Mouse (Mus musculus) midbrain, embryonic 13.5 days (tissue): ENCODE measurements around the gene Camta1. TPM values are rescaled to one million over a fixed set of nuclear protein-coding genes. Genes with fewer than 3 reads are reported as not detected.

Source experiments
- ATAC-seq: fragments of 200-750 bp; cut with Nextera tagmentation; 2 replicates; pipeline ENCODE4 v1.8.0; 2017; ENCODE audit warnings: mild to moderate bottlenecking, moderate TSS enrichment, moderate library complexity
- H3K27ac ChIP-seq: fragments of 300-500 bp; sonication (generic); 2 replicates; pipeline ENCODE4 v1.5.1; 2015; ENCODE audit warnings: inconsistent platforms, mild to moderate bottlenecking, moderate library complexity
- H3K27me3 ChIP-seq: fragments of 300-500 bp; sonication (generic); 2 replicates; pipeline ENCODE4 v1.6.1; 2015; ENCODE audit warnings: mild to moderate bottlenecking, inconsistent platforms
- H3K36me3 ChIP-seq: fragments of 300-500 bp; sonication (generic); 2 replicates; pipeline ENCODE4 v1.6.1; 2015; ENCODE audit warnings: mild to moderate bottlenecking, inconsistent platforms
- H3K4me1 ChIP-seq: fragments of 300-500 bp; sonication (generic); replicated peaks from 2 replicates; pipeline ENCODE4 v1.6.1; 2015; ENCODE audit warnings: inconsistent platforms
- H3K4me2 ChIP-seq: fragments of 300-500 bp; sonication (generic); replicated peaks from 2 replicates; pipeline ENCODE4 v1.6.1; 2015; ENCODE audit warnings: moderate library complexity, mild to moderate bottlenecking, inconsistent platforms
- H3K4me3 ChIP-seq: fragments of 300-500 bp; sonication (generic); replicated peaks from 2 replicates; pipeline ENCODE4 v1.5.1; 2015; ENCODE audit warnings: mild to moderate bottlenecking, inconsistent platforms
- H3K9ac ChIP-seq: fragments of 300-500 bp; sonication (generic); replicated peaks from 2 replicates; pipeline ENCODE4 v1.6.1; 2015; ENCODE audit warnings: mild to moderate bottlenecking, inconsistent platforms
- H3K9me3 ChIP-seq: fragments of 300-500 bp; sonication (generic); 2 replicates; pipeline ENCODE4 v1.6.1; 2016; ENCODE audit warnings: mild to moderate bottlenecking, inconsistent platforms
- WGBS: fragments of 180-500 bp; shearing (Covaris S2); methylation state at CpG from one replicate; pipeline ENCODE4 v1.1.7; 2015; 5-methylcytosine and 5-hydroxymethylcytosine counted together
- polyA plus RNA-seq: library from polyadenylated mRNA; unstranded; fragments of >200 nt; fragmentation: Nextera tagmentation; extraction: Ambion mirVana; gene quantifications from 2 replicates; pipeline ENCODE4 v1.2.1, GENCODE M21; 2015

Camta1 gene
- polyA plus RNA-seq, 1 experiment from 2014 or later: 163 TPM

GRCm38 (mm10) chr4:151105886-151106285, 755.8 kb downstream of the Camta1 start:
- 64% methylated on average over 6 of the region's 6 CpGs for WGBS
- Histone ChIP-seq H3K9ac (peak overlapping the region; percentile 97), H3K4me3 (peak overlapping the region; percentile 89), H3K27me3 (0 out of 2 replicates have a peak, but pooled peaks cover 6% of the 10 kb centered on the region), H3K27ac (0 out of 2 replicates have a peak overlapping the region, but pooled peaks have one; percentile 14), H3K9me3 (no peaks in the 10 kb centered on the region), H3K4me1 (peaks cover 64% of the 10 kb centered on the region), H3K4me2 (peak overlapping the region; percentile 77), H3K36me3 (no peaks in the 10 kb centered on the region)
- ATAC-seq: no peak

- Histone ChIP-seq H3K4me2 (peak overlapping the region; percentile 6; the same call in 1 of the 2 replicates), H3K4me3 (no peak overlapping the region), H3K9ac (no peak overlapping the region), H3K9me3 (no peaks in the 10 kb centered on the region), H3K27me3 (no peaks in the 10 kb centered on the region), H3K36me3 (no peaks in the 10 kb centered on the region), H3K27ac (no peak overlapping the region; the same call in 1 of the 2 replicates), H3K4me1 (peaks cover 69% of the 10 kb centered on the region)
- WGBS: 90% methylated on average over 10 of the region's 10 CpGs
- no peak for ATAC-seq
Observed at GRCm38 (mm10) chr4:151104147-151104546, 757.5 kb downstream of the Camta1 start.

- no peak overlapping the region for H3K9ac ChIP-seq
- peak overlapping the region; percentile 47; the same call in 1 of the 2 replicates for H3K27ac ChIP-seq
- no peak overlapping the region for H3K4me3 ChIP-seq
- H3K4me1 ChIP-seq: peaks cover 69% of the 10 kb centered on the region
- no peaks in the 10 kb centered on the region for H3K36me3 ChIP-seq
- no peak overlapping the region for H3K4me2 ChIP-seq
- no peaks in the 10 kb centered on the region for H3K27me3 ChIP-seq
- H3K9me3 ChIP-seq: no peaks in the 10 kb centered on the region
- ATAC-seq: no peak
- WGBS: 84% methylated on average over 11 of the region's 11 CpGs
Observed at GRCm38 (mm10) chr4:151103646-151104045, 758.0 kb downstream of the Camta1 start.

- Histone ChIP-seq H3K27me3 (no peaks in the 10 kb centered on the region), H3K27ac (no peak overlapping the region), H3K4me2 (no peak overlapping the region), H3K9ac (no peak overlapping the region), H3K9me3 (no peaks in the 10 kb centered on the region), H3K4me3 (no peak overlapping the region), H3K36me3 (peaks cover 18% of the 10 kb centered on the region), H3K4me1 (peaks cover 44% of the 10 kb centered on the region)
- WGBS: 89% methylated on average over 11 of the region's 11 CpGs
- no peak for ATAC-seq
Observed at GRCm38 (mm10) chr4:151097104-151097438, 764.6 kb downstream of the Camta1 start.

GRCm38 (mm10) chr4:151096334-151097103, 765.2 kb downstream of the Camta1 start:
- H3K4me3 ChIP-seq: no peak overlapping the region
- no peak overlapping the region for H3K9ac ChIP-seq
- H3K27me3 ChIP-seq: no peaks in the 10 kb centered on the region
- H3K4me1 ChIP-seq: peaks cover 41% of the 10 kb centered on the region
- H3K4me2 ChIP-seq: no peak overlapping the region
- no peak overlapping the region for H3K27ac ChIP-seq
- no peaks in the 10 kb centered on the region for H3K9me3 ChIP-seq
- no peak for ATAC-seq
- H3K36me3 ChIP-seq: peaks cover 18% of the 10 kb centered on the region
- whole genome bisulfite sequencing: 90% methylated on average over 18 of the region's 18 CpGs

- Histone ChIP-seq H3K4me1 (peaks cover 44% of the 10 kb centered on the region), H3K9me3 (no peaks in the 10 kb centered on the region), H3K36me3 (peaks cover 18% of the 10 kb centered on the region), H3K27me3 (no peaks in the 10 kb centered on the region), H3K9ac (no peak overlapping the region), H3K4me2 (no peak overlapping the region), H3K4me3 (no peak overlapping the region), H3K27ac (no peak overlapping the region)
- 32% methylated on average over 2 of the region's 2 CpGs for WGBS
- ATAC-seq: no peak
Observed at GRCm38 (mm10) chr4:151095207-151095606, 766.5 kb downstream of the Camta1 start.

GRCm38 (mm10) chr4:151089270-151089669, 772.4 kb downstream of the Camta1 start, which contains the start of gene Gm13090:
Gene Gm13090, plus strand, starts transcription at chr4:151089570.
- H3K27ac ChIP-seq: 0 out of 2 replicates have a peak within 1 kb of the TSS, but pooled peaks have one; percentile 7
- H3K27me3 ChIP-seq: no peaks in the 10 kb centered on the region
- H3K9ac ChIP-seq: no peak within 1 kb of the TSS
- peaks cover 30% of the 10 kb centered on the region for H3K4me1 ChIP-seq
- no peak for ATAC-seq
- no peak within 1 kb of the TSS for H3K4me3 ChIP-seq
- 91% methylated on average over 7 of the region's 7 CpGs for WGBS
- no peaks in the 10 kb centered on the region for H3K9me3 ChIP-seq
- H3K36me3 ChIP-seq: peaks cover 57% of the 10 kb centered on the region
- H3K4me2 ChIP-seq: no peak within 1 kb of the TSS

- H3K36me3 ChIP-seq: peaks cover 57% of the 10 kb centered on the region
Observed at GRCm38 (mm10) chr4:151088819-151089218, 772.9 kb downstream of the Camta1 start.

GRCm38 (mm10) chr4:151087358-151087757, 774.3 kb downstream of the Camta1 start:
- Histone ChIP-seq H3K9ac (no peak overlapping the region), H3K27me3 (no peaks in the 10 kb centered on the region), H3K27ac (no peak overlapping the region), H3K4me3 (no peak overlapping the region), H3K4me2 (no peak overlapping the region), H3K36me3 (peaks cover 67% of the 10 kb centered on the region), H3K4me1 (peaks cover 30% of the 10 kb centered on the region), H3K9me3 (no peaks in the 10 kb centered on the region)
- 97% methylated on average over 1 of the region's 1 CpGs for WGBS
- ATAC-seq: no peak

More at GRCm38 (mm10) chr4:151088819-151089218, 772.9 kb downstream of the Camta1 start:
- Histone ChIP-seq H3K27me3 (no peaks in the 10 kb centered on the region), H3K4me2 (no peak overlapping the region), H3K9me3 (no peaks in the 10 kb centered on the region), H3K27ac (no peak overlapping the region), H3K4me3 (no peak overlapping the region), H3K9ac (no peak overlapping the region), H3K4me1 (peaks cover 30% of the 10 kb centered on the region)
- no peak for ATAC-seq
- 96% methylated on average over 14 of the region's 14 CpGs for WGBS

- Histone ChIP-seq H3K27ac (no peak overlapping the region), H3K4me3 (no peak overlapping the region), H3K9ac (no peak overlapping the region), H3K9me3 (no peaks in the 10 kb centered on the region), H3K4me1 (no peaks in the 10 kb centered on the region), H3K27me3 (no peaks in the 10 kb centered on the region), H3K36me3 (peaks cover 97% of the 10 kb centered on the region), H3K4me2 (no peak overlapping the region)
- 74% methylated on average over 5 of the region's 5 CpGs for WGBS
- ATAC-seq: no peak
Observed at GRCm38 (mm10) chr4:151083027-151083426, 778.6 kb downstream of the Camta1 start.

- 94% methylated on average over 13 of the region's 13 CpGs for WGBS
- H3K27ac ChIP-seq: no peak overlapping the region
- no peak overlapping the region for H3K9ac ChIP-seq
- H3K36me3 ChIP-seq: peaks cover 97% of the 10 kb centered on the region
- no peaks in the 10 kb centered on the region for H3K9me3 ChIP-seq
- ATAC-seq: no peak
- no peaks in the 10 kb centered on the region for H3K27me3 ChIP-seq
- no peaks in the 10 kb centered on the region for H3K4me1 ChIP-seq
- H3K4me3 ChIP-seq: no peak overlapping the region
- no peak overlapping the region for H3K4me2 ChIP-seq
Observed at GRCm38 (mm10) chr4:151081977-151082376, 779.7 kb downstream of the Camta1 start.

GRCm38 (mm10) chr4:151081355-151081754, 780.3 kb downstream of the Camta1 start:
- ATAC-seq: no peak
- H3K4me3 ChIP-seq: no peak overlapping the region
- H3K36me3 ChIP-seq: peaks cover 99% of the 10 kb centered on the region
- WGBS: 92% methylated on average over 2 of the region's 2 CpGs
- no peak overlapping the region for H3K9ac ChIP-seq
- no peaks in the 10 kb centered on the region for H3K4me1 ChIP-seq
- no peak overlapping the region for H3K4me2 ChIP-seq
- no peak overlapping the region for H3K27ac ChIP-seq
- H3K27me3 ChIP-seq: no peaks in the 10 kb centered on the region
- no peaks in the 10 kb centered on the region for H3K9me3 ChIP-seq
